Mouse (Mus musculus) forebrain, postnatal 0 days (tissue): ENCODE measurements around the gene Tarbp1. TPM values are rescaled to one million over a fixed set of nuclear protein-coding genes. Genes with fewer than 3 reads are reported as not detected.

Experiments used
- ATAC-seq: fragments of 200-750 bp; cut with Nextera tagmentation; 2 replicates; pipeline ENCODE4 v1.8.0; 2017; ENCODE audit warnings: mild to moderate bottlenecking, moderate library complexity
- DNase-seq: peaks from one replicate; pipeline ENCODE4 v3.0.0-alpha.2; 2015
- H3K27ac ChIP-seq: fragments of 300-500 bp; sonication (generic); 2 replicates; pipeline ENCODE4 v1.5.1; 2014; ENCODE audit warnings: low read depth, mild to moderate bottlenecking, antibody characterized with exemption, low read length, moderate library complexity, mixed read lengths
- H3K27me3 ChIP-seq: fragments of 300-500 bp; sonication (generic); 2 replicates; pipeline ENCODE4 v1.6.1; 2014; ENCODE audit warnings: mild to moderate bottlenecking, low read length, mixed read lengths; ENCODE audit not compliant: insufficient read depth
- H3K36me3 ChIP-seq: fragments of 300-500 bp; sonication (generic); 2 replicates; pipeline ENCODE4 v1.6.1; 2014; ENCODE audit warnings: mild to moderate bottlenecking, moderate library complexity; ENCODE audit not compliant: insufficient read depth
- H3K4me1 ChIP-seq: fragments of 300-500 bp; sonication (generic); 2 replicates; pipeline ENCODE4 v1.6.1; 2014; ENCODE audit warnings: antibody characterized with exemption; ENCODE audit not compliant: insufficient read depth
- H3K4me2 ChIP-seq: fragments of 300-500 bp; sonication (generic); 2 replicates; pipeline ENCODE4 v1.6.1; 2014; ENCODE audit warnings: low read depth, mild to moderate bottlenecking, moderate library complexity
- H3K4me3 ChIP-seq: fragments of 300-500 bp; sonication (generic); 2 replicates; pipeline ENCODE4 v1.5.1; 2014; ENCODE audit warnings: low read depth, low read length, mixed read lengths
- H3K9ac ChIP-seq: fragments of 300-500 bp; sonication (generic); 2 replicates; pipeline ENCODE4 v1.6.1; 2014; ENCODE audit warnings: mild to moderate bottlenecking
- H3K9me3 ChIP-seq: fragments of 300-500 bp; sonication (generic); 2 replicates; pipeline ENCODE4 v1.6.1; 2016; ENCODE audit warnings: low read length
- CTCF ChIP-seq: sonication (generic); IDR thresholded peaks from 2 replicates; pipeline ENCODE4 v1.5.1; 2016; ENCODE audit warnings: antibody characterized with exemption, control low read depth, low read depth
- WGBS: fragments of 180-500 bp; shearing (Covaris S2); extraction: QIAGEN DNeasy Blood & Tissue Kit; methylation state at CpG from one replicate; pipeline ENCODE4 v1.1.7; 2014; 5-methylcytosine and 5-hydroxymethylcytosine counted together
- polyA plus RNA-seq: library from polyadenylated mRNA; unstranded; fragments of >200 nt; fragmentation: Nextera tagmentation; extraction: Ambion mirVana; gene quantifications from 2 replicates; pipeline ENCODE4 v1.2.1, GENCODE M21; 2015
- total RNA-seq: library from RNA; depleted of rRNA; stranded (reverse); fragments of >200 nt; gene quantifications from 2 replicates; pipeline ENCODE4 v1.2.3, GENCODE M21; 2014; rRNA removed

The Tarbp1 gene
- total and polyA plus RNA-seq, 2 experiments from 2014 or later = 1.1 to 5.8 TPM

GRCm38 (mm10) chr8:126382216-126382615, 92.6 kb downstream of the Tarbp1 start:
- H3K9me3 ChIP-seq = no peaks in the 10 kb centered on the region
- H3K36me3 ChIP-seq = no peaks in the 10 kb centered on the region
- ATAC-seq (no peak), DNase-seq (no peak)
- H3K4me2 ChIP-seq = no peak overlapping the region
- 48% methylated on average over 14 of the region's 14 CpGs for WGBS
- no peaks in the 10 kb centered on the region for H3K4me1 ChIP-seq
- TF ChIP-seq CTCF = no peak
- no peak overlapping the region for H3K4me3 ChIP-seq
- no peaks in the 10 kb centered on the region for H3K27me3 ChIP-seq
- no peak overlapping the region for H3K9ac ChIP-seq
- H3K27ac ChIP-seq = no peak overlapping the region

DNA sequence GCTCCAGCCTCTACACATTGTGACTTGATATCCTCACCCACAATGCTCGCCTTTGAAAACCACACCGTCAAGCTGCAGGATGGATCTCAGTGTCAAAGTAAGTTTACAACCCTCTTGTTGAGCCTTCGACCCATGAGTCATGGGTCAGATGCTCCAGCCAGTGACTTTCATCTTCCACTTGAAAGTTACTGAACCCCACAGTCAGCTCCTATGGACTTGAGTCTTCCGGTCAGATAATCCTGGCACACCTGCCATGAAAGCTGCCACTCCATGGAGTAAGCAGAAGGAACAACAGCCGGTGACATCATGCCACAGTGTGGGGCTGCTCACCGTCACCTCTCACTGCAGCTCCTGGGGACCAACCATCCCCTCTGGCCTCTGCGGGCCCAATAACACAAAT, 93.6 kb downstream of the Tarbp1 start:
- no peak for TF ChIP-seq CTCF
- Histone ChIP-seq H3K4me3 (no peak overlapping the region), H3K4me2 (no peak overlapping the region), H3K27ac (no peak overlapping the region), H3K9me3 (no peaks in the 10 kb centered on the region), H3K36me3 (no peaks in the 10 kb centered on the region), H3K9ac (no peak overlapping the region), H3K27me3 (no peaks in the 10 kb centered on the region), H3K4me1 (no peaks in the 10 kb centered on the region)
- WGBS = 84% methylated on average over 7 of the region's 7 CpGs
- DNase-seq (no peak), ATAC-seq (no peak)

DNA sequence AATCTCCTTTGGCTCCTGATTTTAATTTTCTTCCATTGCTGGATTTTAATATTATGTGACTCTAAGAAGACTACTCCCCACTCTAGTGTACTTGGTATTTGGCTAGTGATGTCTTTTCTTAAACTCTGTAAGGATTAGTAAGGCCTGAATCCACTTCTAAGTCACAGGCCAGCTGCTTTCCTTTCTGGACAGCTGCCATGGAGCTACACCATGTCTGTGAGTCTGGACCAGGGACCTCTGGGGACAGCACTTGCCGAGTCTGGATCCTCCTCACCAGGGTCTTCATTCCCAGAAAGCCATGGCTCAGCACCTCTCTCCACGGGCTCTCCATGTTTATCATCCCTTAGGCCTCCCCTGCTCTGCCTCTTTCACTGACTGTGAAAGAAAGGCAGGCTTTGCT, 94.7 kb downstream of the Tarbp1 start:
- ATAC-seq (no peak), DNase-seq (no peak)
- H3K4me2 ChIP-seq = no peak overlapping the region
- no peak overlapping the region for H3K27ac ChIP-seq
- no peak overlapping the region for H3K9ac ChIP-seq
- H3K4me1 ChIP-seq = no peaks in the 10 kb centered on the region
- no peak for TF ChIP-seq CTCF
- no peaks in the 10 kb centered on the region for H3K36me3 ChIP-seq
- no peaks in the 10 kb centered on the region for H3K27me3 ChIP-seq
- WGBS = 50% methylated on average over 2 of the region's 2 CpGs
- no peak overlapping the region for H3K4me3 ChIP-seq
- no peaks in the 10 kb centered on the region for H3K9me3 ChIP-seq

DNA sequence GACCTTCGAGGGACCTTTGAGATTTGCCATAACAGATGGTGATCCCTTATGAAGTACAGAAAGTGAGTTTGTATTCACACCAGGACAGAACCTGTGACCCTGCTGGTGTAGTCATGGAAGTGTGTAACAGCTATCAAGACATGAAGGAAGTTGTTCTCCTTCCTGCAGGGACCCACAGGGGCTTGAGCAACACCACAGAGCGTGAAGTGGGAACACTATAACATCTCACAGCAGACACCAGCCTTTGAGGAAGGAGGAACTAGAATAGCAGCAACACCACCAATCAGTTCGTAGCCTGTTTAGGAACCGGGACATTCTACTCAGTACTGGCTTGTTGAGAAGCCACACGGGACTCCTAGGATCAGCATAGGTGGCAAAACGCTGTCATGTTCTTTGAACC, 95.3 kb downstream of the Tarbp1 start:
- DNase-seq (no peak), ATAC-seq (no peak)
- H3K9ac ChIP-seq = no peak overlapping the region
- no peaks in the 10 kb centered on the region for H3K9me3 ChIP-seq
- TF ChIP-seq CTCF = no peak
- no peak overlapping the region for H3K4me2 ChIP-seq
- no peak overlapping the region for H3K4me3 ChIP-seq
- no peak overlapping the region for H3K27ac ChIP-seq
- H3K36me3 ChIP-seq = no peaks in the 10 kb centered on the region
- H3K27me3 ChIP-seq = no peaks in the 10 kb centered on the region
- no peaks in the 10 kb centered on the region for H3K4me1 ChIP-seq
- WGBS = 88% methylated on average over 6 of the region's 6 CpGs

Other genes with a start within 250 kb of the Tarbp1 start
- gene Slc35f3, start 176.5 kb downstream of the Tarbp1 start, total RNA-seq = 1.5 and 2.1 TPM in 2 replicates
- gene Slc35f3, start 176.5 kb downstream of the Tarbp1 start, polyA plus RNA-seq = 1.4 and 3.1 TPM in 2 replicates
- 22.2 and 33.7 TPM in 2 replicates for gene Coa6, start 52.5 kb downstream of the Tarbp1 start, total RNA-seq
- 37.3 and 41.1 TPM in 2 replicates for gene Coa6, start 52.5 kb downstream of the Tarbp1 start, polyA plus RNA-seq
- gene Irf2bp2, start 118.9 kb upstream of the Tarbp1 start, total RNA-seq = 62.3 and 88.6 TPM in 2 replicates
- gene Irf2bp2, start 118.9 kb upstream of the Tarbp1 start, polyA plus RNA-seq = 6.8 and 8.4 TPM in 2 replicates